Mouse (Mus musculus): ENCODE measurements around the gene Nlrc3. TPM values are rescaled to one million over a fixed set of nuclear protein-coding genes. Genes with fewer than 3 reads are reported as not detected.
A peak's percentile ranks its signal among the peaks of the same experiment; 100 is the strongest.

The Nlrc3 gene
- polyA plus RNA-seq, 1 experiment from 2014 or later: 0.46 TPM

DNA sequence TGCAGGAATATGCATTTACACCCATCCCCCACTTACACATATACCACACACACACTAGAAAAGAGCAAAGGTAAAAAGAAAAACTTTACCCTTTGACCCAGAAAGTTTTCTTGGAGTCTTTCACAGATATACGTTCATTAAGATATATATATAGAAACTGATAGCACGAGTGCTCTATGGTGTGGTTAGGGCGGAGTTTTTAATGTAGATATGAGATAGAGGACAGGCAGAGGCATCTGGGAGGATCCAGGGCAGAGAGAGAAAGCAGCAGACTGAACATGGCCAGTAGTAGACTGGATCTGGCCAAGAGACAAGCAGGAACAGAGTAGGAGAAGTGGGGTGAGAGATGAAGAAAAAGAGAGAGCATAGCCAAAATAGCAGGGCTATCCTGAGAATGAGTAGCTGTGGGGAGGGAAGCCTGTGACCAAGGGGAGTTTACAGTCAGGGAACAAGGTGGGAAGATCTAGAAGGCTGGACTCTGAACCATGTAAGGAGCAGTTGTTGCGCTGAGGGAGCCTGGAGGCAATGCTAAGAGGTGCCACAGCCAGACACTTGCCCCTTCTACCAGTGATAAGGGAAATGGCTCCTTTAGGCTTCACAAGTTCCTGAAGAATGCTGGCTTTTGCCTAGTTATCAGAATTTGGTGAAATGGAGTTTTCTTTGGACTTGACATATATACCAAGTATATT, 36.6 kb upstream of the Nlrc3 start:
- Histone ChIP-seq H3K9ac (ENCODE audit: low read depth, low read length) (no peak overlapping the region), H3K9me3 (ENCODE audit: control insufficient read depth) (no peaks in the 10 kb centered on the region), H3K36me3 (ENCODE audit: control insufficient read depth, insufficient read depth) (no peaks in the 10 kb centered on the region), H3K4me1 (replicated peaks; ENCODE audit: control insufficient read depth, insufficient read depth, low read length) (no peaks in the 10 kb centered on the region), H3K4me3 (ENCODE audit: low read depth, low read length) (no peak overlapping the region), H3K27me3 (replicated peaks; ENCODE audit: control insufficient read depth, insufficient read depth, low read length) (no peaks in the 10 kb centered on the region), H3K27ac (ENCODE audit: low read depth, low read length) (peak overlapping the region; percentile 71; the same call in 1 of the 2 replicates), H3K4me2 (replicated peaks; ENCODE audit: low read depth) (peak overlapping the region; percentile 37)
- WGBS: 36% methylated on average over 4 of the region's 4 CpGs
- no peak for TF ChIP-seq CTCF (IDR thresholded peaks at IDR 0.05; ENCODE audit: low read depth)
- peak; percentile 91 for ATAC-seq

DNA sequence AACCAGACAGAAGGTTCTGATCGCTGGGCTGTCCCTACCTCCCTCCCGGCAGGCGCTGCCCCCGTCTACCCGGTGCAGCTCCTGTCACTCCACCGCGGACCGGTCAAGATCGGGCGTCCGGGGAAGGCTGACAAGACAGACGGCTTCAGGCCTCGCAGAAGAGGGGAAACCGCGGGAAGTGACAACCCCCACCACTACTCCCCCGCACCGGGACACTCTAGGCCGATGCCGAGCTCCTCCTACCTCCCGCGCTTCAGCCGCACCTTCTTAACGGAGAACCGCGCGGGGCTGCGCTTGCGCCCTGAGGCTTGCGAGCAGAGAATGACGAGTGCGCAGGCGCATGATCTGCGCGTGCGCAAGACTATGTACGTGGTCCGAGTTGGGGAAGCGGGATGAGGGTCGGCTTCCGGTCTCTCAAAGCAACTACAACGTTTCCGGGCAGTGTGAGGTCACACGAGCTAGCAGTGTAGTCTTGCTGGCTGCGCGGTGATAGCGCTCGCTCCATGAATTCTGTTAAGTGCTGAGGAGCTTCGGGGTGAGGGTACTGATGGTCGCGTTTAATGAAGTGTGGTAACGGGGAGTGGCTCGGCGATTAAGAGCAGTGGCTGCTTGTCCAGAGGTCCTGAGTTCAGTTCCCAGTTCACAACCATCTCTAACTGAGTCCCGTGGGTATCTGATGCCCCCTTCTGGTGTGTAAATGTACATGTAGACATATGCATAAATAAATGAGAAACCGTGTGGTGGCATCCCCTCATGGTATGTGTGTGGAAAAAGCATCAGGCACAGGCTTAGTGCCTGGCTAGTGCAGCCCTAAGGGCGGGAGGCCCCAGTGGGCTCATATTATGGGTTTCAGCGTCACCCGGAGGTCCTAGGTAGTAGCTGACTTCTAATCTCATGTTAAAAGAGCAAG, 27.3 kb upstream of the Nlrc3 start, which contains the start of gene Slx4:
Gene Slx4, minus strand, starts transcription at position 282 of the 910 bp plus-strand sequence.
- H3K4me3 ChIP-seq (ENCODE audit: low read depth, low read length): peak within 1 kb of the TSS; percentile 95
- H3K9me3 ChIP-seq (ENCODE audit: control insufficient read depth): no peaks in the 10 kb centered on the region
- peaks cover 4% of the 10 kb centered on the region; the same call in 1 of the 2 replicates for H3K4me1 ChIP-seq (replicated peaks; ENCODE audit: control insufficient read depth, insufficient read depth, low read length)
- peak within 1 kb of the TSS; percentile 85 for H3K27ac ChIP-seq (ENCODE audit: low read depth, low read length)
- H3K9ac ChIP-seq (ENCODE audit: low read depth, low read length): peak within 1 kb of the TSS; percentile 61
- H3K27me3 ChIP-seq (replicated peaks; ENCODE audit: control insufficient read depth, insufficient read depth, low read length): no peaks in the 10 kb centered on the region
- H3K36me3 ChIP-seq (ENCODE audit: control insufficient read depth, insufficient read depth): peaks cover 22% of the 10 kb centered on the region
- ATAC-seq: peak; percentile 92
- WGBS: 1% methylated on average over 58 of the region's 58 CpGs
- H3K4me2 ChIP-seq (replicated peaks; ENCODE audit: low read depth): peak within 1 kb of the TSS; percentile 93
- peak; percentile 75 for TF ChIP-seq CTCF (IDR thresholded peaks at IDR 0.05; ENCODE audit: low read depth)

DNA sequence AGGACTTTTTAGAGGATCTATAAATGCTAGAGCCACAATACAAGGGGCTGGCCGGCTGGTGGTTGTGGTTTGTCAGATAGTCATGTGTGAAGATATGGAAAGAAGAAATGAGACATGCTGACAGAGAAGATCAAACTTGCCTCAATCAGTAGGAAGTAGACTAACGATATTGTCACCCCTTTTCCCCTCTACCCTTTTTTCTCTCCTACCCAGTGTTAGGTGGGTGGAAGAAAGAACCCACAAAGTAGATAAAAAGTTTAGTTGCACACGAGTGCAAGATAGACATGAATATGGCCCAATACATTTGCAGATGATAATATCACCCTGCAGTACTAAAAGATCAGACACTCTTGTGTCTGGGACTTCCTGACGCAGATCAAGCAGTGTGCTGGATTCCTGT, 12.0 kb upstream of the Nlrc3 start:
- no peaks in the 10 kb centered on the region for H3K27me3 ChIP-seq (replicated peaks; ENCODE audit: control insufficient read depth, insufficient read depth, low read length)
- no peak for ATAC-seq
- no peak for TF ChIP-seq CTCF (IDR thresholded peaks at IDR 0.05; ENCODE audit: low read depth)
- no peak overlapping the region for H3K27ac ChIP-seq (ENCODE audit: low read depth, low read length)
- H3K36me3 ChIP-seq (ENCODE audit: control insufficient read depth, insufficient read depth): peaks cover 96% of the 10 kb centered on the region
- WGBS: 87% methylated on average over 4 of the region's 4 CpGs
- no peak overlapping the region for H3K4me3 ChIP-seq (ENCODE audit: low read depth, low read length)
- H3K9ac ChIP-seq (ENCODE audit: low read depth, low read length): no peak overlapping the region
- H3K4me2 ChIP-seq (replicated peaks; ENCODE audit: low read depth): no peak overlapping the region
- no peaks in the 10 kb centered on the region for H3K9me3 ChIP-seq (ENCODE audit: control insufficient read depth)
- no peaks in the 10 kb centered on the region for H3K4me1 ChIP-seq (replicated peaks; ENCODE audit: control insufficient read depth, insufficient read depth, low read length)

DNA sequence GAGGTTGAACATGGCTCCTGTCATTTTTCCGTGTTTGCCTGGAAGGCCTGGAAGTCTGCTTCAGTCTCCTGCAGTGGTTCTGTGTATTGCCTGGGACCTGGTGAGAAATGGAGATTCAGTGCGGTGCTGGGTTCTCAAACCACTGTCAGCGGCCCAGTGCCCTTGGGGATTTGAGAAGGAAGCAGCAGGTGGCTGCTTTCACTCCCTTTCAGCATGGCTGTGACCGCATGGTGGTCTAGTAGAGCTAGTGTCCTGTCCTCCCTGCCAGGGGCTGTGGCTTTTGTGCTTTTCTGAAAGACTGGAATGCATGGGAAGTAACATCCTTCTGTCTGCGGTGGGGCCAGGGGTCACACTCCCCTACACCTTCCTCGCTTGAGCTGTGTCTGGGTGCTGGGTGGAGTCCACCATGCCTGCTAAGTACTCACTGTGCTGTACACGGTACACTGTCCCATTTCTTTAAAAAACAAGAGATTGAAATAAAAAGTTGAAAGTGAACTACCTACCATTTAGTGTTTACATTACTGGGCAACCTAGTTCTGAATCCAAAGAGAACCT, 6.8 kb upstream of the Nlrc3 start:
- Histone ChIP-seq H3K27me3 (replicated peaks; ENCODE audit: control insufficient read depth, insufficient read depth, low read length) (no peaks in the 10 kb centered on the region), H3K4me1 (replicated peaks; ENCODE audit: control insufficient read depth, insufficient read depth, low read length) (no peaks in the 10 kb centered on the region), H3K36me3 (ENCODE audit: control insufficient read depth, insufficient read depth) (peaks cover 88% of the 10 kb centered on the region), H3K9me3 (ENCODE audit: control insufficient read depth) (no peaks in the 10 kb centered on the region), H3K4me2 (replicated peaks; ENCODE audit: low read depth) (no peak overlapping the region), H3K9ac (ENCODE audit: low read depth, low read length) (no peak overlapping the region), H3K27ac (ENCODE audit: low read depth, low read length) (no peak overlapping the region), H3K4me3 (ENCODE audit: low read depth, low read length) (no peak overlapping the region)
- TF ChIP-seq CTCF (IDR thresholded peaks at IDR 0.05; ENCODE audit: low read depth): no peak
- ATAC-seq: no peak
- 84% methylated on average over 7 of the region's 7 CpGs for WGBS

DNA sequence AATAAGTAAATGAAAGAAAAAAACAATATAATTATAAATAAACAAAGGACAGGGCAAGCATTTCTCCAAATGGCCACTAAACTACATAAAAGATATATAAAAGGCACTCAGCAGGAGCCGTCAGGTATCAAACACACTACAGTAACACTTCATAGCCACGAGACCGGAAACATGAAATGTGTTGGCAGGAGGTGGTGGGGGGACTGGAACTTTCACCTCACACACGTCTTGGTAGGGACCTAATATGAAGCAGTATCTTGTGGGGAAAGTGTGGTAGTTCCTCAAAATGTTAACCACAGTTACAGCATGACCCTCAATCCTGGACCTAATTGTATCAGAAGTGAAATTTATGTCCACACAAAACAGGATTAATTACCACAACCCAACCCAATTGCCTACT, 5.7 kb upstream of the Nlrc3 start:
- WGBS: 91% methylated on average over 4 of the region's 4 CpGs
- H3K36me3 ChIP-seq (ENCODE audit: control insufficient read depth, insufficient read depth): peaks cover 81% of the 10 kb centered on the region

DNA sequence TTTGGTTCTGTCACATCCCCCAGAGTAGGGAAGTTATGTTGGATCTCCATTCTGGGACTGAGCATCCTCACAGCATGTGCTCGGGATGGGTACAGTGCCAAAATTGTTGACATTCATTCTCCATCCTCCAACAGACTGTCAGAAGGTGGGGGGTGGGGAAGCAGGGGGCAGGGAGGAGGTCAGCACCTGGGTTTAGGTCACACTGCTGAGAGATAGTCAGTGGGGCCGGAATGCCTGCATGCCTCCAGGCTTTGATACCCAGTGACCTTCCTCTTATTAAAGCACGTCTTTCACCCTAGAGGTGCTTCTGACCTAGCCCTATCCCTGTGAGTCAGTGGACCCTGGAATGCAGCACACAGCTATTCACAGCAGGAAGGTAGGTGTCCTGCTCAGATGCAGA, 280 bp upstream of the Nlrc3 start:
- no peak overlapping the region for H3K4me2 ChIP-seq (replicated peaks; ENCODE audit: low read depth)
- no peaks in the 10 kb centered on the region for H3K27me3 ChIP-seq (replicated peaks; ENCODE audit: control insufficient read depth, insufficient read depth, low read length)
- peaks cover 30% of the 10 kb centered on the region for H3K36me3 ChIP-seq (ENCODE audit: control insufficient read depth, insufficient read depth)
- no peak for TF ChIP-seq CTCF (IDR thresholded peaks at IDR 0.05; ENCODE audit: low read depth)
- H3K9me3 ChIP-seq (ENCODE audit: control insufficient read depth): no peaks in the 10 kb centered on the region
- H3K27ac ChIP-seq (ENCODE audit: low read depth, low read length): no peak overlapping the region
- ATAC-seq: no peak
- no peak overlapping the region for H3K4me3 ChIP-seq (ENCODE audit: low read depth, low read length)
- H3K9ac ChIP-seq (ENCODE audit: low read depth, low read length): no peak overlapping the region
- WGBS: 45% methylated on average over 3 of the region's 3 CpGs
- no peaks in the 10 kb centered on the region for H3K4me1 ChIP-seq (replicated peaks; ENCODE audit: control insufficient read depth, insufficient read depth, low read length)

More for the DNA sequence above, 5.7 kb upstream of the Nlrc3 start:
- Histone ChIP-seq H3K9me3 (ENCODE audit: control insufficient read depth) (no peaks in the 10 kb centered on the region), H3K4me1 (replicated peaks; ENCODE audit: control insufficient read depth, insufficient read depth, low read length) (no peaks in the 10 kb centered on the region), H3K27ac (ENCODE audit: low read depth, low read length) (no peak overlapping the region), H3K9ac (ENCODE audit: low read depth, low read length) (no peak overlapping the region), H3K27me3 (replicated peaks; ENCODE audit: control insufficient read depth, insufficient read depth, low read length) (no peaks in the 10 kb centered on the region), H3K4me3 (ENCODE audit: low read depth, low read length) (no peak overlapping the region), H3K4me2 (replicated peaks; ENCODE audit: low read depth) (no peak overlapping the region)
- no peak for ATAC-seq
- no peak for TF ChIP-seq CTCF (IDR thresholded peaks at IDR 0.05; ENCODE audit: low read depth)
